Mouse (Mus musculus) hindbrain, postnatal 0 days (tissue): Measurements from ENCODE around the gene Cmpk2. TPM values are rescaled to one million over a fixed set of nuclear protein-coding genes. Genes with fewer than 3 reads are reported as not detected.
A peak's percentile ranks its signal among the peaks of the same experiment; 100 is the strongest.
"Not testable (repeated sequence)": the region's sequence is repeated elsewhere in the genome, so short reads cannot be mapped to it uniquely, and the experiment has no call there.

Source experiments
- ATAC-seq: fragments of 200-750 bp; cut with Nextera tagmentation; 2 replicates; pipeline ENCODE4 v1.8.0; 2017; ENCODE audit warnings: mild to moderate bottlenecking, moderate TSS enrichment, moderate library complexity
- DNase-seq: peaks from one replicate; pipeline ENCODE4 v3.0.0-alpha.2; 2015; ENCODE audit warnings: low spot score
- H3K27ac ChIP-seq: fragments of 300-500 bp; sonication (generic); 2 replicates; pipeline ENCODE4 v1.5.1; 2014; ENCODE audit warnings: mild to moderate bottlenecking
- H3K27me3 ChIP-seq: fragments of 300-500 bp; sonication (generic); 2 replicates; pipeline ENCODE4 v1.6.1; 2014; ENCODE audit warnings: low read length, mixed read lengths; ENCODE audit not compliant: insufficient read depth
- H3K36me3 ChIP-seq: fragments of 300-500 bp; sonication (generic); 2 replicates; pipeline ENCODE4 v1.6.1; 2014; ENCODE audit warnings: low read length, mixed read lengths; ENCODE audit not compliant: insufficient read depth
- H3K4me1 ChIP-seq: fragments of 300-500 bp; sonication (generic); 2 replicates; pipeline ENCODE4 v1.6.1; 2014; ENCODE audit warnings: antibody characterized with exemption, low read length, mixed read lengths; ENCODE audit not compliant: insufficient read depth
- H3K4me2 ChIP-seq: fragments of 300-500 bp; sonication (generic); 2 replicates; pipeline ENCODE4 v1.6.1; 2014; ENCODE audit warnings: low read depth, mild to moderate bottlenecking, low read length, moderate library complexity, mixed read lengths
- H3K4me3 ChIP-seq: fragments of 300-500 bp; sonication (generic); 2 replicates; pipeline ENCODE4 v1.5.1; 2014; ENCODE audit warnings: low read length
- H3K9ac ChIP-seq: fragments of 300-500 bp; sonication (generic); replicated peaks from 2 replicates; pipeline ENCODE4 v1.6.1; 2014; ENCODE audit warnings: mild to moderate bottlenecking, low read length, moderate library complexity, mixed read lengths
- H3K9me3 ChIP-seq: fragments of 300-500 bp; sonication (generic); 2 replicates; pipeline ENCODE4 v1.6.1; 2016; ENCODE audit warnings: low read length, mixed read lengths
- CTCF ChIP-seq: IDR thresholded peaks from 2 replicates; pipeline ENCODE4 v1.5.1; 2016; ENCODE audit warnings: antibody characterized with exemption, control low read depth, low read depth
- WGBS: fragments of 180-500 bp; shearing (Covaris S2); extraction: QIAGEN DNeasy Blood & Tissue Kit; methylation state at CpG from one replicate; pipeline ENCODE4 v1.1.7; 2014; 5-methylcytosine and 5-hydroxymethylcytosine counted together
- polyA plus RNA-seq: library from polyadenylated mRNA; unstranded; fragments of >200 nt; fragmentation: Nextera tagmentation; extraction: Ambion mirVana; gene quantifications from 2 replicates; pipeline ENCODE4 v1.2.1, GENCODE M21; 2015
- total RNA-seq: library from RNA; depleted of rRNA; stranded (reverse); fragments of >200 nt; gene quantifications from 2 replicates; pipeline ENCODE4 v1.2.3, GENCODE M21; 2014

The Cmpk2 gene
- total and polyA plus RNA-seq, 2 experiments from 2014 or later, result 21.1 to 25.2 TPM

DNA sequence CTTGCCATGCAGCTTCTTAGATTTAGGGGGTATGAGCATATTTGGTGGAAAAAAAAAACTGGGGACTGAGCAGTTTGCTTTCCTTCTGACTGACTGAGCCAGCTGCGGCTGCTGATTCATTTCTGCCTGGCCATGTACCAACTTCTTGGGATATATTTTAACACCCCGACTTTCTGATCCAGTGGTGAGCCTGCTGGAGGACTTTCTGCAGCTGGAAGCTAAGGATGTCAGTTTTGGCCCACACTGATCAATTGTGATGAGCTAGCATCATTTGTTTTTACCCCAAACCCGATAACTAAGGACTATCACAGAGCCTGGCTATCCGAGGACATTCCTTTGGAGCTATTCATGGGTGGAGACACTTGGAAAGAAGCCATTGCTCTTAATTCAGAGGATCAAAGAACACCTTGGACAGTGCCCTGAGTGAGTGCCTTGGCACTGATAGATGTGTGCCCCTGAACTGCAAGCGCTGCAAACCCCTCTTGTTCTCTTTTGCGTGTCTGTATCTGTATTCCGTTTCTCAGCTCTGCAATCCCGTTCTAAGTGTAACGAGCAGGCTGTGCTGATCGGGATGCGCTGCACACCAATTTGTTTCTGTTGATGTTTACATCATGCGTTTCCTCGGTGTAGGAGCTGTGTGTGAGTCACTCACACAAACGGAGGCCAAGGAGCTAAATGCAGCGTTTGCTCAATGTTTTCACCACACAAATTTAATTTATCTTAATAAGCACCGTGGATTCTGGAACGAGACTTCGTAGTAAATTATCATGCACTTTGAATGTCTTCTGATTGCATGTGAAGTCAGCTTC is 9.4 kb downstream of the Cmpk2 start:
- H3K4me3 ChIP-seq, result no peak overlapping the region
- no peaks in the 10 kb centered on the region for H3K9me3 ChIP-seq
- ATAC-seq, result no peak
- no peak overlapping the region for H3K27ac ChIP-seq
- no peak overlapping the region for H3K9ac ChIP-seq
- H3K27me3 ChIP-seq, result no peaks in the 10 kb centered on the region
- DNase-seq, result no peak
- H3K4me1 ChIP-seq, result no peaks in the 10 kb centered on the region
- no peak overlapping the region for H3K4me2 ChIP-seq
- no peak for TF ChIP-seq CTCF
- 84% methylated on average over 18 of the region's 18 CpGs for WGBS
- no peaks in the 10 kb centered on the region; the same call in 1 of the 2 replicates for H3K36me3 ChIP-seq

DNA sequence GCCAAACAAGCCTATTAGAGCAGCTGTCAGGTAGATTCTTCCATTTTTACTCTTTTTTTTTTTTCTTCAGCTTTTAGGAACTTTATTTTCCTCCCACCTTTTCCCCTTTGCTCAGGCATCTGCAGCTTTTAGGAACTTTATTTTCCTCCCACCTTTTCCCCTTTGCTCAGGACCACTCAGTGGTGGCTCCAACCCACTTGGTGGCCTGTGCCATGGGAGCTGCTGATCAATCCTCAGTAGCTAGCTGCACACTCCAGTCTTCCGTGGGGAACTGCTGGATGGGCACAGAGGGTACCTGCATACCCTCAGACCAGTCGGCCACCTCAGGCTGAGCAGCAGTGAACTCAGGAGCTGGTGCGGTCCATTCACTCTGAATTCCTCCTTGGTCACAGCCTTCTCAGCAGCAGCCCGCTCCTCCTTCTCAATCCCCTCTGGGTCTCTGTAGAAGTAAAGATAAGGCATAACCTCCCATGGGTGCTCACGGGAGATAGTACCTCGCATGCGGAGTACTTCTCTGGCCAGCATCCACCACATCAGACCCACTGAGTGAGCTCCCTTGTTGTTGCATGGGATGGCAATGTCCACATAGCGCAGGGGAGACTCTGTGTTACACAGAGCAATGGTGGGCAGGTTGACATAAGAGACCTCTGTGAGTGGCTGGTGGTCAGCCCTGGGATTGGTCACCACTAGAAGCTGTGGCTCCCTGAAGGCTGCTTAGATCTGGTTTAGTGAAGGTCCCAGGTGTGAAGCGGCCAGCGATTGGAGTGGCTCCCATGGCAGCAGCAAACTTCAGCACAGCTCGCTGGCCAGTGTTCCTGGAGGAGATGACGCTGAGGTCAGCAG is 17.0 kb downstream of the Cmpk2 start:
- H3K27ac ChIP-seq, H3K9me3 ChIP-seq, H3K4me2 ChIP-seq, H3K36me3 ChIP-seq, ATAC-seq, H3K4me3 ChIP-seq, DNase-seq, H3K9ac ChIP-seq, H3K27me3 ChIP-seq, H3K4me1 ChIP-seq: not testable (repeated sequence)
- WGBS, result 92% methylated on average over 12 of the region's 12 CpGs

DNA sequence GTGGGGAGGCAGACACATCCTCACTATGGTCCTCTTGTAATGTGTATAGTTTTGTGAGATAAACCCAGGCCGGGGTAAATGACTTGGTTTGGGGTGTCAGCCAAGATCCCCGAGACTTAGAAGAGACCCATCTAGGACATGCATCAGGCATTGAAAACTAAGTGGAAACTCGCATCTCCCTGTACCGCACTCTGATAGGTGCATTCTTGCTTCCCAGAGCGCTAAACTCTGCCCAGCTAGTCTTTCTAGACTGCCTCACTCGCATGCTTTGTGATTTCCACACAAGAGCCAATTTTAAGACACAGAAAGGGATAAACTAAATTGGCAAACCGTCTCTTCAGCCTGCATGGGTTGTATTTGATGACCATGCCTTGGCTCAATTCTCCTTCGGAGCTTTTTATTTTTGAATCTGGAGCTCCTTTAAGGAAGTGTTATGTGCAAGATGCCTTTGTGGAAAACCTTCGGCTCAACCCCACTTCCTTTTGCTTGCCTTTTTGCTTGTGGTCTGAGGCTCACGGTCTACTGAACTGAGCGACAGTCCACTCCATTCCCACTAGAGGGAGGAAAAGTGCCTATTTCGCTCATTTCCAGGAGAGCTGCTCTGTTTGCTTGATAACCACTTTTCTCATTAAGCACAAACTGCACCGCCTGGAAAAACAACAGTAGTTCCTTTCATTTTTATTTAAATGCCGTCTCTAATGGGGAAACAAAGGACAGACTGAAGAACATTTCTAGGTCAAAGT is 19.0 kb downstream of the Cmpk2 start:
- Histone ChIP-seq H3K4me3 (no peak overlapping the region), H3K4me2 (peak overlapping the region; percentile 23; the same call in 1 of the 2 replicates)

DNA sequence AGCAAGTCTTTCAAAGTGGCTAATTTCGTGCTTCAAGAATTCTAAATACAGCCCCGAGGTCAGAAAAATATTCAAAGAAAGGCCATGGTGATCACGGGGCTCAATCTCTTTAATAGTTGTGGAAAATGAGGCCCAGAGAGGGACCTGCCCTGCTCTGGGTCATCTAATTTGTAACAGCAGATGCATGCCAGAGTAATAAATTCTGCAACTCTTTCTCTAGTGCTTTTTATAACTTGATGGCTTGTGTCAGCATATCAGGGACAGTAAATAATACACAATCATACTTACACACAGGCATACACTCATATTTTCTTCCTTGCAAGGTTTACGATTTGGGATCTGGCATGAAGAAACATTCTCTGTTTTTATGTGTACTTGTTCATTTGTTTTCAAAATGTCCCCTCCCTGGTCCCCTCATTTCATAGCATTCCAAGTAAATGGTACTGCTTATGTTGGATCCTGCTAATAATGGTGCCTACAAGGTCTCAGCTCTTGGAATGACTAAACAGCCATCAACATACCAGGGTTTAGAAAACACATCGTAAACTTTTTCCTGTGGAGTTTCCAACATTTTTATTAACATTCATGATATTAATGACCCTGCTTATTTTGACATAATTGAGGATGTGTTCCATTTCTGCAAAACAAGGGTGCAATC is 19.7 kb downstream of the Cmpk2 start:
- no peaks in the 10 kb centered on the region for H3K36me3 ChIP-seq
- no peak for TF ChIP-seq CTCF
- H3K27ac ChIP-seq, result no peak overlapping the region
- ATAC-seq (0 out of 2 replicates have a peak, but pooled peaks have one; percentile 29), DNase-seq (no peak)
- no peak overlapping the region for H3K9ac ChIP-seq
- H3K9me3 ChIP-seq, result no peaks in the 10 kb centered on the region
- H3K4me3 ChIP-seq, result no peak overlapping the region
- peak overlapping the region; percentile 23; the same call in 1 of the 2 replicates for H3K4me2 ChIP-seq
- no peaks in the 10 kb centered on the region for H3K27me3 ChIP-seq
- WGBS, result 36% methylated on average over 5 of the region's 5 CpGs
- H3K4me1 ChIP-seq, result 0 out of 2 replicates have a peak, but pooled peaks cover 6% of the 10 kb centered on the region

More for the DNA sequence above, 19.0 kb downstream of the Cmpk2 start:
- H3K27me3 ChIP-seq, result no peaks in the 10 kb centered on the region
- 31% methylated on average over 14 of the region's 14 CpGs for WGBS
- DNase-seq, result peak; percentile 84
- TF ChIP-seq CTCF, result peak; percentile 79
- H3K27ac ChIP-seq, result no peak overlapping the region
- H3K36me3 ChIP-seq, result no peaks in the 10 kb centered on the region
- ATAC-seq, result peak; percentile 77; the same call in 1 of the 2 replicates
- no peak overlapping the region for H3K9ac ChIP-seq
- no peaks in the 10 kb centered on the region for H3K9me3 ChIP-seq
- H3K4me1 ChIP-seq, result 0 out of 2 replicates have a peak, but pooled peaks cover 6% of the 10 kb centered on the region

DNA sequence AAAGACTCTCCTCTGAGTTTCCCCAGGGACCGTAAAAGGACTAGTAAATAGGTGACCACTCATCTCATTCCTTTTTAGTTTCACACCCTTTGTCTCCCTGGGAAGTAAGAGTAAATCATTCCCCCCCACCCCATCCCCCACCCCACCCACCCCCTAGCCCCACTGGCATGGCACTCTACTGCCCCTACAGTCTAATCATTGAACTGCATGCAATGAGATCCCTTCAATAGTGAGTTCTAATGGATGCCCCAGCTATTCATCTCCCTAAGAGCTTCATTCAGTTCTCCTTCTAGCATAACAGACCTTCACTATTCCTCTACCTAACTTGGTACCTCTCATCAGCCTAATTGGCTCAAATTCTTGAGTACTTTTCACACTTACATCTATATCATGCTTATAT is 20.9 kb downstream of the Cmpk2 start:
- ATAC-seq (no peak), DNase-seq (no peak)
- H3K27ac ChIP-seq, result no peak overlapping the region
- H3K36me3 ChIP-seq, result no peaks in the 10 kb centered on the region
- WGBS, result 96% methylated on average over 1 of the region's 1 CpGs
- no peak overlapping the region for H3K9ac ChIP-seq
- no peak overlapping the region for H3K4me3 ChIP-seq
- H3K9me3 ChIP-seq, result no peaks in the 10 kb centered on the region
- H3K27me3 ChIP-seq, result no peaks in the 10 kb centered on the region
- H3K4me1 ChIP-seq, result 0 out of 2 replicates have a peak, but pooled peaks cover 6% of the 10 kb centered on the region
- TF ChIP-seq CTCF, result peak; percentile 36; the same call in 1 of the 2 replicates
- no peak overlapping the region for H3K4me2 ChIP-seq

DNA sequence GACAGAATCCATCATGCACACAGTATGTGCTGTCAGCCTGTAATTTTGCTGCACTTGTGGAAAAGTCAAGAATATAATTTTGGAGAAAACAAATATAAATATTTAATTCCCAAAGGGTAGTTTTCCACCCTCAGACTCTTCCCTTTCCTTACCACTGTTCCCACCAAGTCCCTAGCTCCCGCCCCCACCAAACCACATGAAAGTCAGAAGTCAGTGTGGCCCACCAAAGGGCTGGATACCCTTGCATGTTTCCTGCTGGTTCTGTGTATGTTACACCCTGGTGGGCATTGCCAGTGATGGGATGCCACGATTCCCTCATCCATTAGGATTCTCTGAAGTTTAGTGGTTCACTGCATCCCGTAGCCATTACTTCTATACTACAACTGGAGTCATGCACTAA is 32.0 kb downstream of the Cmpk2 start:
- no peak for ATAC-seq
- no peak for DNase-seq
- H3K27ac ChIP-seq, result no peak overlapping the region
- WGBS, result 80% methylated on average over 3 of the region's 3 CpGs
- no peaks in the 10 kb centered on the region for H3K36me3 ChIP-seq
- H3K4me3 ChIP-seq, result no peak overlapping the region
- TF ChIP-seq CTCF, result no peak
- no peaks in the 10 kb centered on the region for H3K27me3 ChIP-seq
- H3K4me1 ChIP-seq, result no peaks in the 10 kb centered on the region
- no peaks in the 10 kb centered on the region for H3K9me3 ChIP-seq
- no peak overlapping the region for H3K4me2 ChIP-seq
- H3K9ac ChIP-seq, result no peak overlapping the region
